ENCODE assay signal across 1 mouse cellular context in genomic region chr9:22385890-22386289, GRCm38 (mm10).
TF ChIP-seq lines count a peak whose summit lies in the region.

No protein-coding gene starts in this region.

TF ChIP-seq in MEL, 35 proteins besides CTCF, POLR2A, EP300 and RAD21:
- TF ChIP-seq ZMIZ1 (IDR thresholded peaks at IDR 0.05; ENCODE audit: low read depth, low read length) (no peak), TAL1 (IDR thresholded peaks at IDR 0.05; ENCODE audit: low read length) (no peak), MEF2A (IDR thresholded peaks at IDR 0.05; ENCODE audit: extremely low read depth, insufficient replicate concordance, low read depth, low read length, poor library complexity, severe bottlenecking) (no peak), MAZ (IDR thresholded peaks at IDR 0.05; ENCODE audit: low read depth, low read length) (no peak), CHD1 (IDR thresholded peaks at IDR 0.05; ENCODE audit: low read depth, low read length) (no peak), ZC3H11A (IDR thresholded peaks at IDR 0.05; ENCODE audit: low read depth, low read length) (no peak), ZNF384 (IDR thresholded peaks at IDR 0.05; ENCODE audit: low read depth, low read length) (no peak), ZKSCAN1 (IDR thresholded peaks at IDR 0.05; ENCODE audit: low read depth, low read length) (no peak), TBP (IDR thresholded peaks at IDR 0.05; ENCODE audit: low read depth, low read length) (no peak), CHD2 (IDR thresholded peaks at IDR 0.05; ENCODE audit: low read length) (no peak), MYC (IDR thresholded peaks at IDR 0.05; ENCODE audit: low read depth, low read length) (no peak), USF2 (IDR thresholded peaks at IDR 0.05; ENCODE audit: borderline replicate concordance in 1 of 2, insufficient read depth in 1 of 2, low read depth in 1 of 2, low read length in 2 of 2) (no peak), UBTF (IDR thresholded peaks at IDR 0.05; ENCODE audit: borderline replicate concordance, insufficient read depth, low read depth, low read length) (no peak), SMC3 (IDR thresholded peaks at IDR 0.05; ENCODE audit: low read depth, low read length) (no peak), POLR2AphosphoS5 (IDR thresholded peaks at IDR 0.05; ENCODE audit: borderline replicate concordance, low read depth, low read length) (no peak), SIN3A (IDR thresholded peaks at IDR 0.05; ENCODE audit: low read length) (no peak)
